Mouse (Mus musculus): ENCODE measurements around the gene Zfp143. TPM values are rescaled to one million over a fixed set of nuclear protein-coding genes. Genes with fewer than 3 reads are reported as not detected.

Gene Zfp143
- total and polyA plus RNA-seq, 3 experiments, result 17.0 to 23.4 (median 17.5) TPM

- Histone ChIP-seq H3K4me2 (ENCODE audit: insufficient read depth, low read depth, poor library complexity, severe bottlenecking) (no peak overlapping the region), H3K27me3 (replicated peaks) (no peaks in the 10 kb centered on the region), H3K4me1 (ENCODE audit: control insufficient read depth in 1 of 2, insufficient read depth in 2 of 2) (no peaks in the 10 kb centered on the region), H3K9ac (ENCODE audit: insufficient read depth, low read depth) (no peak overlapping the region), H3K36me3 (replicated peaks in 1 of 2; ENCODE audit: control insufficient read depth in 1 of 2, insufficient read depth in 1 of 2, low read length in 1 of 2) (peaks cover 5 to 17% of the 10 kb centered on the region in 2 experiments), H3K4me3 (replicated peaks in 1 of 3; ENCODE audit: low read depth in 2 of 3, low read length in 2 of 3, poor library complexity in 1 of 3) (no peak overlapping the region), H3K9me3 (replicated peaks; ENCODE audit: low read length) (peaks cover 5% of the 10 kb centered on the region), H3K79me2 (replicated peaks; ENCODE audit: control insufficient read depth, extremely low read depth, insufficient read depth, poor library complexity, severe bottlenecking) (no peaks in the 10 kb centered on the region), H3K27ac (ENCODE audit: insufficient read depth, low read depth) (no peak overlapping the region)
- no peak for TF ChIP-seq USF1 (IDR thresholded peaks at IDR 0.05; ENCODE audit: low read depth, low read length)
- dilution Hi-C loops (cut with MboI; ENCODE audit: extremely low pct_ligation_motif_present, extremely low pct_unique_long_range_greater_than_20kb, low sequenced_read_pairs) (no loop called here), in situ Hi-C loops (cut with MboI; ENCODE audit: low pct_ligation_motif_present, low pct_unique_long_range_greater_than_20kb, low sequenced_read_pairs) (no loop called here)
- DNase-seq (ENCODE audit: extremely low read depth), result no peak
These were observed 39.8 kb downstream of the Zfp143 start for GRCm38 (mm10) chr7:110100854-110101253.

GRCm38 (mm10) chr7:110101266-110101665, 40.2 kb downstream of the Zfp143 start:
- no peaks in the 10 kb centered on the region for H3K27me3 ChIP-seq (replicated peaks)
- H3K36me3 ChIP-seq (replicated peaks in 1 of 2; ENCODE audit: control insufficient read depth in 1 of 2, insufficient read depth in 1 of 2, low read length in 1 of 2), result peaks cover 2 to 13% of the 10 kb centered on the region in 2 experiments
- peaks cover 5% of the 10 kb centered on the region for H3K9me3 ChIP-seq (replicated peaks; ENCODE audit: low read length)
- no peak for DNase-seq (ENCODE audit: extremely low read depth)
- H3K4me2 ChIP-seq (ENCODE audit: insufficient read depth, low read depth, poor library complexity, severe bottlenecking), result no peak overlapping the region
- dilution Hi-C loops (cut with MboI; ENCODE audit: extremely low pct_ligation_motif_present, extremely low pct_unique_long_range_greater_than_20kb, low sequenced_read_pairs) (no loop called here), in situ Hi-C loops (cut with MboI; ENCODE audit: low pct_ligation_motif_present, low pct_unique_long_range_greater_than_20kb, low sequenced_read_pairs) (no loop called here)
- no peaks in the 10 kb centered on the region for H3K79me2 ChIP-seq (replicated peaks; ENCODE audit: control insufficient read depth, extremely low read depth, insufficient read depth, poor library complexity, severe bottlenecking)
- no peak overlapping the region for H3K4me3 ChIP-seq (replicated peaks in 1 of 3; ENCODE audit: low read depth in 2 of 3, low read length in 2 of 3, poor library complexity in 1 of 3)
- TF ChIP-seq UBTF (IDR thresholded peaks at IDR 0.05; ENCODE audit: low read depth, low read length) (no peak), PAX5 (IDR thresholded peaks at IDR 0.05; ENCODE audit: low read length) (no peak)
- no peak overlapping the region for H3K27ac ChIP-seq (ENCODE audit: insufficient read depth, low read depth)
- H3K9ac ChIP-seq (ENCODE audit: insufficient read depth, low read depth), result no peak overlapping the region
- no peaks in the 10 kb centered on the region for H3K4me1 ChIP-seq (ENCODE audit: control insufficient read depth in 1 of 2, insufficient read depth in 2 of 2)

DNA sequence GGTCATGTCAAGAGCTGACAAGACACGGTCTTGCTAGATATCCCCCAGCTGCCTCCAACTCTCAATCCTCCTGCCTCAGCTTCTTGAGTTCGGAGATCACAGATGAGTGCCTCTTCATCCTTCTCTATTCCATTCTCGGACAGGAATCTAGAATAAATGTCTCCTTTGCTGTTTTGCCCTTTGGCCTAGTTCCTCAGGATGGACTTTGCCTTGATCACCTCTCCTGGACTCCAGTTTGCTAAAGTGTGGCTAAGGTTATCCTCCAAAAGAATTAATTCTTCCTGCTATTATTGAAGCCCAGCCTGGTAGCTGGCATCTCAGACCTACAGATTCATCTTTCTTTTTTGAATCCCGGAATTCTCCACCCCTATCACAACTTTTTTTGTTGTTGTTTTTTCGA, 44.0 kb downstream of the Zfp143 start:
- peaks cover 0 to 15% of the 10 kb centered on the region in 2 experiments; a peak in 2 of 4 replicates for H3K4me1 ChIP-seq (ENCODE audit: control insufficient read depth in 1 of 2, insufficient read depth in 2 of 2)
- H3K4me2 ChIP-seq (ENCODE audit: insufficient read depth, low read depth, poor library complexity, severe bottlenecking), result no peak overlapping the region
- no peaks in the 10 kb centered on the region for H3K36me3 ChIP-seq (replicated peaks in 1 of 2; ENCODE audit: control insufficient read depth in 1 of 2, insufficient read depth in 1 of 2, low read length in 1 of 2)
- no peaks in the 10 kb centered on the region for H3K27me3 ChIP-seq (replicated peaks)
- in situ Hi-C loops (cut with MboI; ENCODE audit: low pct_ligation_motif_present, low pct_unique_long_range_greater_than_20kb, low sequenced_read_pairs), result no loop called here
- H3K9ac ChIP-seq (ENCODE audit: insufficient read depth, low read depth), result no peak overlapping the region
- dilution Hi-C loops (cut with MboI; ENCODE audit: extremely low pct_ligation_motif_present, extremely low pct_unique_long_range_greater_than_20kb, low sequenced_read_pairs), result no loop called here
- no peak overlapping the region for H3K27ac ChIP-seq (ENCODE audit: insufficient read depth, low read depth)
- no peak for DNase-seq (ENCODE audit: extremely low read depth)
- TF ChIP-seq E2F4 (IDR thresholded peaks at IDR 0.05; ENCODE audit: insufficient replicate concordance, low read depth, low read length), result no peak
- no peak for TF ChIP-seq MEF2A (IDR thresholded peaks at IDR 0.05; ENCODE audit: borderline replicate concordance, low read depth, low read length)
- TF ChIP-seq GABPA (IDR thresholded peaks at IDR 0.05; ENCODE audit: insufficient replicate concordance, low read depth, low read length), result no peak
- no peaks in the 10 kb centered on the region for H3K79me2 ChIP-seq (replicated peaks; ENCODE audit: control insufficient read depth, extremely low read depth, insufficient read depth, poor library complexity, severe bottlenecking)
- no peaks in the 10 kb centered on the region for H3K9me3 ChIP-seq (replicated peaks; ENCODE audit: low read length)
- no peak overlapping the region for H3K4me3 ChIP-seq (replicated peaks in 1 of 3; ENCODE audit: low read depth in 2 of 3, low read length in 2 of 3, poor library complexity in 1 of 3)

GRCm38 (mm10) chr7:110106633-110107032, 45.6 kb downstream of the Zfp143 start:
- no peak overlapping the region for H3K27ac ChIP-seq (ENCODE audit: insufficient read depth, low read depth)
- H3K4me3 ChIP-seq (replicated peaks in 1 of 3; ENCODE audit: low read depth in 2 of 3, low read length in 2 of 3, poor library complexity in 1 of 3), result no peak overlapping the region
- no peaks in the 10 kb centered on the region for H3K27me3 ChIP-seq (replicated peaks)
- in situ Hi-C loops (cut with MboI; ENCODE audit: low pct_ligation_motif_present, low pct_unique_long_range_greater_than_20kb, low sequenced_read_pairs) (no loop called here), dilution Hi-C loops (cut with MboI; ENCODE audit: extremely low pct_ligation_motif_present, extremely low pct_unique_long_range_greater_than_20kb, low sequenced_read_pairs) (no loop called here)
- DNase-seq (ENCODE audit: extremely low read depth), result no peak
- H3K9me3 ChIP-seq (replicated peaks; ENCODE audit: low read length), result no peaks in the 10 kb centered on the region
- H3K79me2 ChIP-seq (replicated peaks; ENCODE audit: control insufficient read depth, extremely low read depth, insufficient read depth, poor library complexity, severe bottlenecking), result no peaks in the 10 kb centered on the region
- no peaks in the 10 kb centered on the region for H3K36me3 ChIP-seq (replicated peaks in 1 of 2; ENCODE audit: control insufficient read depth in 1 of 2, insufficient read depth in 1 of 2, low read length in 1 of 2)
- no peak overlapping the region for H3K9ac ChIP-seq (ENCODE audit: insufficient read depth, low read depth)
- H3K4me1 ChIP-seq (ENCODE audit: control insufficient read depth in 1 of 2, insufficient read depth in 2 of 2), result peaks cover 0 to 17% of the 10 kb centered on the region in 2 experiments; a peak in 2 of 4 replicates
- H3K4me2 ChIP-seq (ENCODE audit: insufficient read depth, low read depth, poor library complexity, severe bottlenecking), result no peak overlapping the region
- TF ChIP-seq ZMIZ1 (IDR thresholded peaks at IDR 0.05; ENCODE audit: low read depth, low read length) (no peak), ZNF384 (IDR thresholded peaks at IDR 0.05; ENCODE audit: low read depth, low read length) (no peak), HCFC1 (IDR thresholded peaks at IDR 0.05; ENCODE audit: low read depth, low read length) (no peak), MEF2A (IDR thresholded peaks at IDR 0.05; ENCODE audit: borderline replicate concordance, low read depth, low read length) (no peak), BHLHE40 (IDR thresholded peaks at IDR 0.05; ENCODE audit: low read depth, low read length) (no peak), MAFK (IDR thresholded peaks at IDR 0.05; ENCODE audit: insufficient replicate concordance, low read length) (no peak), CHD1 (IDR thresholded peaks at IDR 0.05; ENCODE audit: low read depth, low read length) (no peak), SIN3A (IDR thresholded peaks at IDR 0.05; ENCODE audit: low read length) (no peak), JUN (IDR thresholded peaks at IDR 0.05; ENCODE audit: insufficient read depth, low read depth, low read length) (no peak), GABPA (IDR thresholded peaks at IDR 0.05; ENCODE audit: insufficient replicate concordance, low read depth, low read length) (no peak), UBTF (IDR thresholded peaks at IDR 0.05; ENCODE audit: low read depth, low read length) (no peak), MYC (IDR thresholded peaks at IDR 0.05; ENCODE audit: low read depth, low read length) (no peak), ETS1 (conservative IDR thresholded peaks at IDR 0.05; ENCODE audit: low read depth, low read length) (no peak), EP300 (IDR thresholded peaks at IDR 0.05; ENCODE audit: low read length) (no peak), ZC3H11A (IDR thresholded peaks at IDR 0.05; ENCODE audit: low read depth, low read length) (no peak), ELF1 (IDR thresholded peaks at IDR 0.05; ENCODE audit: low read depth, low read length) (no peak)

All from CH12.LX (cell line).